Mouse (Mus musculus): Measurements from ENCODE around the gene Snrpd3. TPM values are rescaled to one million over a fixed set of nuclear protein-coding genes. Genes with fewer than 3 reads are reported as not detected.
A peak's percentile ranks its signal among the peaks of the same experiment; 100 is the strongest.

Gene Snrpd3
- polyA plus RNA-seq, 1 experiment = 41.2 TPM

DNA sequence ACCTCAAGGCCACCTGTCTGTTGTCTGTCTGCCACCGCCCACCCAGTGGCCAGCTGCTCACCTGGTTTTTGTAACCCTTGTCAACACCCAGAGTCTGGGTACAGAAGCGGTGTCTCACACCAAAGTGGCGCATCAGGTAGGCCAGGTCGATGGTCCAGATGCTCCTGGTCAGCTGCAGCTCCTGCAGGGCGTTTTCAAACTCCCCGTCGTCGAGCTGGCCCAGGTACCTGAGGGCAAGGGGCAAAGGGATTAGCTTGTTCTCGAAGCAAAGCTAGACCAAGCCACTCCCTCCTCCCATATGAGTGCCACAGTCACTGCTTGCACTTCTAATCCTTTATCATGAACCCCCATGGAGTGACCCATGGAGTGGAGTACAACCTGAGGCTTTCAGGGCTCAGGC is 6.3 kb upstream of the Snrpd3 start:
- DNase-seq = peak; percentile 56
- Histone ChIP-seq H3K36me3 (ENCODE audit: control insufficient read depth, insufficient read depth, low read length) (peaks cover 23% of the 10 kb centered on the region), H3K27me3 (replicated peaks; ENCODE audit: control insufficient read depth, insufficient read depth, low read length) (no peaks in the 10 kb centered on the region), H3K27ac (ENCODE audit: insufficient read depth, low read depth, low read length) (peak overlapping the region; percentile 18), H3K4me3 (ENCODE audit: insufficient read depth, low read depth, low read length) (no peak overlapping the region), H3K4me1 (ENCODE audit: control insufficient read depth, insufficient read depth, low read length) (peaks cover 35% of the 10 kb centered on the region)
- WGBS = 64% methylated on average over 9 of the region's 9 CpGs
- TF ChIP-seq POLR2A (IDR thresholded peaks at IDR 0.05; ENCODE audit: low read depth, low read length) = no peak
- TF ChIP-seq CTCF (conservative IDR thresholded peaks at IDR 0.05; ENCODE audit: insufficient read depth, insufficient read length, low read depth, low read length) = no peak

DNA sequence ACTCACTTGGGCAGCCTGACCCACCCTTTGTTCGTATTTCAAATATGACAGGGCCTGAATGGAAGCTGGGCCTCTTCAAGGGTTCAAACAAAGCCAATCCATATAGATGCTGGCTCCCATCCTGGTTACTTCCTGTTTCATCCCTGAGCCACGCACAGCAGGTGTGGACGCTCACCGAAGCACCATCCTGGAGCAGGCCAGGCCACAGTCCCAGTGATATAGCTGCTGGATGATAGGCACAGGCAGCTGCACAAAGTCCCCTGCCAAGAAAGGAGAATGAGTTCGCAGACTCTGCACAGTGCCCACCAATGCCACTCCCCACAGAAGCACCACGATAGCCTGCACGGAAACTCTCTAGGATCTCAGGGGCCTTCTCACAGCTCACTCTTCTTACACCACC is 5.5 kb upstream of the Snrpd3 start:
- TF ChIP-seq POLR2A (IDR thresholded peaks at IDR 0.05; ENCODE audit: low read depth, low read length) = no peak
- no peak for TF ChIP-seq CTCF (conservative IDR thresholded peaks at IDR 0.05; ENCODE audit: insufficient read depth, insufficient read length, low read depth, low read length)
- Histone ChIP-seq H3K27me3 (replicated peaks; ENCODE audit: control insufficient read depth, insufficient read depth, low read length) (no peaks in the 10 kb centered on the region), H3K4me3 (ENCODE audit: insufficient read depth, low read depth, low read length) (no peak overlapping the region), H3K36me3 (ENCODE audit: control insufficient read depth, insufficient read depth, low read length) (peaks cover 23% of the 10 kb centered on the region), H3K27ac (ENCODE audit: insufficient read depth, low read depth, low read length) (peak overlapping the region; percentile 50), H3K4me1 (ENCODE audit: control insufficient read depth, insufficient read depth, low read length) (peaks cover 35% of the 10 kb centered on the region)
- no peak for DNase-seq
- WGBS = 72% methylated on average over 7 of the region's 7 CpGs

DNA sequence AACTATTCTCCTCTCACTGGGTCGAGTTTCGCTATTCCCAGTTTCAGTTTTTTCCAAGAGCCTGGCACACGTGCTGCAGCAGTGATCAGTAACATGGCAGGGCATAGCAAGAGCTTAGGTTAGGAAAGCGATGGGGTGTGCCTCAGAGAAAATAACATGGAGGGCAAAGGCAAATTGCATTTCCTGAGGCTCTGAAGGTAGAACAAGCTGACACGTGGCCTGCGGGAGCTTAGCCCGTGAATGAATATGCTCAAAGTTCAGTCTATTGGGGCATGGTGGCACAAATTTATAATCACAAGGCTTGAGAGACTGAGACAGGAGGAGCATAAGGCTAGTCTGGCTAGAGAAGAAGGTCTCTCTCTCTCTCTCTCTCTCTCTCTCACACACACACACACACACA is 4.6 kb upstream of the Snrpd3 start:
- WGBS = 32% methylated on average over 7 of the region's 7 CpGs
- H3K27ac ChIP-seq (ENCODE audit: insufficient read depth, low read depth, low read length) = peak overlapping the region; percentile 77
- no peaks in the 10 kb centered on the region for H3K27me3 ChIP-seq (replicated peaks; ENCODE audit: control insufficient read depth, insufficient read depth, low read length)
- DNase-seq = peak; percentile 92
- no peak for TF ChIP-seq CTCF (conservative IDR thresholded peaks at IDR 0.05; ENCODE audit: insufficient read depth, insufficient read length, low read depth, low read length)
- TF ChIP-seq POLR2A (IDR thresholded peaks at IDR 0.05; ENCODE audit: low read depth, low read length) = no peak
- peaks cover 35% of the 10 kb centered on the region for H3K4me1 ChIP-seq (ENCODE audit: control insufficient read depth, insufficient read depth, low read length)
- H3K4me3 ChIP-seq (ENCODE audit: insufficient read depth, low read depth, low read length) = no peak overlapping the region
- peaks cover 23% of the 10 kb centered on the region for H3K36me3 ChIP-seq (ENCODE audit: control insufficient read depth, insufficient read depth, low read length)

DNA sequence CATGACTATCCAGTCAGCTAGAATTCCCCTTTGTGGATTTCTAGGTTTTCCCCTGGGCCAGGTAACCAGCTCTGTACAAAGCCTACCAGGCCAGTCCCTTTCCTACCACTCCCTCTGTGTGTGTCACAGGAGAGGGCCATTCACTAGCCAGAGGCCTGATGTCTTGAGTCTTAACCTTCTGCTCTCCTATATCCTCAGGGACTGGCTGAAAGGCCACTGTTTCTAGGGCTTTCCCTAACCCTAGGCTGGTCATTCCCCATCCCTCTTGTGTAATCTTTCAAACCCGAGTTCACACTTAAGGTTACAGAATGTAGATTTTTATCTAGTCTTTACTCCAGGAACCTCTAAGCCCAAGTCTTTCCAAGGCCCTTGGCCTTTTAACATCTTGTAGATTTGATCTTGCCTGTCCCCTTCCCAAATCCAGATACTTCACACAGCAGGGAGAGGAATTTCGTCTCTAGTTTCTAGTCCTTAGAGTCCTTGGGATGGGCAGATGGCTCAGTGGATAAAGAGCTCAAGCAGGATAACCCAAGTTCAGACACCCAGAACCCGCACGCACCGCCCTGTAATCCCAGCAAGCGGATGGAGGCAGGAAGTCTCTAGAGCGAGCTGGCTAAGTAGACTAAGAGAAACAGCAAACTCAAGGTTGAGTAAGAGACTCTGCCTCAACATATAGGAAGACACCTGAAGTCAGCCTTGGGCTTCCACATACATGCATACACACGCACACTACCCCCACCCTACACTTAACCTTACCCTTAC is 3.9 kb upstream of the Snrpd3 start:
- TF ChIP-seq POLR2A (IDR thresholded peaks at IDR 0.05; ENCODE audit: low read depth, low read length) (no peak), CTCF (conservative IDR thresholded peaks at IDR 0.05; ENCODE audit: insufficient read depth, insufficient read length, low read depth, low read length) (no peak)
- Histone ChIP-seq H3K4me3 (ENCODE audit: insufficient read depth, low read depth, low read length) (peak overlapping the region; percentile 14; the same call in 1 of the 2 replicates), H3K36me3 (ENCODE audit: control insufficient read depth, insufficient read depth, low read length) (peaks cover 20% of the 10 kb centered on the region), H3K27ac (ENCODE audit: insufficient read depth, low read depth, low read length) (peak overlapping the region; percentile 77), H3K27me3 (replicated peaks; ENCODE audit: control insufficient read depth, insufficient read depth, low read length) (no peaks in the 10 kb centered on the region), H3K4me1 (ENCODE audit: control insufficient read depth, insufficient read depth, low read length) (peaks cover 35% of the 10 kb centered on the region)
- 74% methylated on average over 8 of the region's 8 CpGs for WGBS
- DNase-seq = peak; percentile 21

DNA sequence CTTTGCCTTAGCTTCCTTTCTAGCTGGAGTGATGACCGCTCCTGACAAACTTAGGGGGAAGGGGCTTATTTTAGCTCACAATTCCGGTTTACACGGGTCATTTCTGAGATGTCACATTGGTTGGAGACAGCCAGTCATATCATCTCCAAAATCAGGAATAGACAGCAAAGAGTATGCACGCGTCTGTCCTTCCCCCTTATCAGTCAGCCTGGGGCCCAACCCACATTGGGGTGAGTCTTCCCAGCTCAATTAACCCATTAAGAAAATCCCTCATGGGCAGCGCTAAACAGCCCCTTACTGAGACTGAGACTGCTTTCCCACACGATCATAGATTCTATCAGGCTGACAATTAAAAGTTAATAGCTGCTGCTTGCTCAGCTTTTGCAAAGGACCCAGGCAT is 3.0 kb upstream of the Snrpd3 start:
- peak overlapping the region; percentile 25; the same call in 1 of the 2 replicates for H3K4me3 ChIP-seq (ENCODE audit: insufficient read depth, low read depth, low read length)
- peaks cover 35% of the 10 kb centered on the region for H3K4me1 ChIP-seq (ENCODE audit: control insufficient read depth, insufficient read depth, low read length)
- no peaks in the 10 kb centered on the region for H3K27me3 ChIP-seq (replicated peaks; ENCODE audit: control insufficient read depth, insufficient read depth, low read length)
- WGBS = 42% methylated on average over 7 of the region's 7 CpGs
- DNase-seq = no peak
- TF ChIP-seq POLR2A (IDR thresholded peaks at IDR 0.05; ENCODE audit: low read depth, low read length) (no peak), CTCF (conservative IDR thresholded peaks at IDR 0.05; ENCODE audit: insufficient read depth, insufficient read length, low read depth, low read length) (no peak)
- H3K36me3 ChIP-seq (ENCODE audit: control insufficient read depth, insufficient read depth, low read length) = peaks cover 15% of the 10 kb centered on the region
- peak overlapping the region; percentile 89 for H3K27ac ChIP-seq (ENCODE audit: insufficient read depth, low read depth, low read length)

DNA sequence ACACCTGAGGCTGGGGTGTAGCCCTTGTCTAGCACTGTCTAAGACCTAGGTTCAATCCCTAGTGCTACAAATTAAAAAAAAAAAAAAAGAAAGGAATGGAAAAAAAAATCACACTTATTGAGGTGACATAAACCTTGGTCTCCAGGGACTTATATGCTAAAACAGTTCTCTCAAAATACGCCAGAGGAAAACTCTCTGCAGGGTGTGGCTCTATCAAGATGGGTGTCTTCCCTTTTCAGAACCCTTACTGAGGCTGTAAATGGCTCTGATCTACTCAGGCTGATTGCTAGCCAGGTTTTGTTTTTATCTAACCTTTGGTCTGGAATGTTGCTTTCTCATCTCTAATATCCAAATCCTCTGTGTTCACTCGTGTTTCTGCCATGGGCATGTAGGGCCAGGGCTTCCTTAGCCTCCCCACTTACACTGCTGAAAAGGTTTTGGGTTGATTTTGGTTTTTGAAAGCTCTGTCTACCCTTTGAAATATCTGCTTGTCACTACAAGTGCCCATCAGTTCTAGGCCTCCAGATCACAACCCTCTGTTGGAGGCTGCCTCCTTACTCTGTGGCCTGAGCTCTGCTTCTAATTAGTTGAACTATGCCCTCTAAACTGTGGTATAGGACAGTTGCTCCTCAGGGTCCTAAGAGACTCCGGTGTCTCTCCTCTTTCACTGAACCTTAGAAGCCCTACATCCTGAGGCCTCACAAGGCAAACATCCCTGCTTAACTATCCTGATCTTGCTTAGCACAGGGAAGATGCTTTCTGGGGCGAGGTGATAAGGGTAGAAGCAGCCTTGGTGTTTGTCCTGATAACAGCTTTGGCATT is 1.9 kb upstream of the Snrpd3 start:
- Histone ChIP-seq H3K27me3 (replicated peaks; ENCODE audit: control insufficient read depth, insufficient read depth, low read length) (no peaks in the 10 kb centered on the region), H3K4me1 (ENCODE audit: control insufficient read depth, insufficient read depth, low read length) (peaks cover 30% of the 10 kb centered on the region), H3K36me3 (ENCODE audit: control insufficient read depth, insufficient read depth, low read length) (peaks cover 7% of the 10 kb centered on the region; the same call in 1 of the 2 replicates), H3K4me3 (ENCODE audit: insufficient read depth, low read depth, low read length) (peak overlapping the region; percentile 69), H3K27ac (ENCODE audit: insufficient read depth, low read depth, low read length) (peak overlapping the region; percentile 89)
- peak; percentile 69 for DNase-seq
- no peak for TF ChIP-seq CTCF (conservative IDR thresholded peaks at IDR 0.05; ENCODE audit: insufficient read depth, insufficient read length, low read depth, low read length)
- TF ChIP-seq POLR2A (IDR thresholded peaks at IDR 0.05; ENCODE audit: low read depth, low read length) = no peak
- 49% methylated on average over 4 of the region's 4 CpGs for WGBS

All from kidney, adult 2 months (tissue).